Mouse (Mus musculus): ENCODE results near the gene Timeless.
"Not testable (repeated sequence)": the region's sequence is repeated elsewhere in the genome, so short reads cannot be mapped to it uniquely, and the experiment has no call there.

Gene Timeless

DNA sequence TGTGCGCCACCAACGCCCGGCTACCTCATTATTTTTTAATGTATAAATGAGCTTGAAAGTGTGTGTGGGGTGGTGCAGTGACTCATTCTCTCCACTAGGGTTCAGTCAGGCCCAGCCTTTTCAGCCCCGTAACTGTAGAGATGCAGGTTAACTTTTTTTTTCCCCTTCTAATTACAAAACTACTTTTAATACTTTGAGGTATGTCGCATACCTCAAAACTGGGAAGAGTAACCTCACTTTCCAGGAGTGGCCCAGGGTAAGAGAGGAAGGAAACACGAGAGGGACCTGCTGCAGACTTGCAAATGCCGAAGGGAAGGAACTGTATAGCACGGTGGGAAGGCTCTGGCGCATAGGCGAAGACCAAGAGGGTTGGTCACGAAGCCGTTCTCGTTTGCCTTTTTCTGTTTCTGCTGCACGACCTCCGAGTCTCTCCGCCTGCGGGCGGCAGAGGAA, 19.0 kb upstream of the Timeless start:
- peak in 1 of 2 experiments; percentile 26 for DNase-seq (ENCODE audit: low spot score in 2 of 2)

DNA sequence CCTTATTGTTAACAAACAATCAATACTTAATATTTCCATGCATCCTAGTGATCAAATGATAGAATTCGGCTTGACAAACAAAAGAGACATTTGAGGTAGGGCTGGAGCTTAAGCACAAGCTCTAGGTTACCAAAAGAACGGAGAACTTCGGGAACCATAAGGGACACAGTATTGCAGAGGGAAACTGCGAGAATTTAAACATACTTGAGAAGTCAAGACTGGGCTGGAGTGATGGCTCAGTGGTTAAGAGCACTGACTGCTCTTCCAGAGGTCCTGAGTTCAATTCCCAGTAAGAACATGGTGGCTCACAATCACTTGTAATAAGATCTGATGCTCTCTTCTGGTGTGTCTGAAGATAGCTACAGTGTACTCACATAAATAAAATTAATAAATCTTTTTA, 17.8 kb upstream of the Timeless start:
- not testable (repeated sequence) for DNase-seq (ENCODE audit: low spot score in 2 of 2)

DNA sequence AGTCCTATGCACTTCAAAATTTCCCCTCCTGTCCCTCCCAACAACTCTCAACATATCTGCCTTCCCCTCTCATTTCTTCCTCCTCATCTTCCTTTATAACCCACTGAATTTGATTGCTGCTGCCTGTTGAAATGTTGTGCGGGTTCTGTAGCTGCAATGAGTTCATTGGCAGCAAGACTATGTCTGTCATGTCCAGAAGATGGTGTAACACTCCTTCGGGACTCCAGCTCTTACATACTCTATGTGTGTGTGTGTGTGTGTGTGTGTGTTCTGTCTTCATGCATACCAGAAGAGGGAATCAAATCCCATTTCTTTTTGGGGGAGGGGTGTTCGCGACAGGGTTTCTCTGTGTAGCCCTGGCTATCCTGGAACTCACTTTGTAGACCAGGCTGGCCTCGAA, 16.9 kb upstream of the Timeless start:
- no peak for DNase-seq (ENCODE audit: low spot score in 2 of 2)

DNA sequence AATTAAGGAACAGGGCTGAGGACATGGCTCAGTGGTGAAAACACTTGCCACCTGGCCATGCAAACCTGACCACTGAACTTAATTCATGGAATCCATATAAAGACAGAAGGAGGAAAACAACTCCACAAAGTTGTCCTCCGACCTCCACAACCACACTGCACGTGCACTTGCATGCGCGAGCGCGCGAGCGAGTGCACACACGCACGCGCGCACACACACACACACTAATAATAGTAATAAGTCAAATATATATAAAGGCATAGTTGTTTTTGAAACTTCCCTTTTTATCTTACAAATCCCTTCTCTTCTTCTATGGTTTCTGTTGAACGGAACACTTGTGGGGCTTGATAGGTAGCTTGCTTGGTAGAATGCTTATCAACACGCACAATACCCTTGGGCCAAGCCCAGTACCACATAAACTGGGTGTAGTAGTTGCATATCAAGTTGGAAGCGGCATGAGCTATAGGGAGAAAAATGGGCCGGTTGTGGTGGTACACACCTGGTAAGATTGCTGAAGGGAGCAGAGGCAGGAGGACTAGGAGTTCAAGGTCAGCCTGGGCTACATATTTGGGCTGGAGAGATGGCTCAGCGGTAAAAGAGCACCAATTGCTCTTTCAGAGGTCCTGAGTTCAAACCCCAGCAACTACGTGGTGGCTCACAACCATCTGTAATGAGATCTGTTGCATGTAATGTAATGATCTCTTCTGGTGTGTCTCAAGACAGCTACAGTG, 13.3 kb upstream of the Timeless start:
- no peak for DNase-seq (ENCODE audit: low spot score in 2 of 2)

DNA sequence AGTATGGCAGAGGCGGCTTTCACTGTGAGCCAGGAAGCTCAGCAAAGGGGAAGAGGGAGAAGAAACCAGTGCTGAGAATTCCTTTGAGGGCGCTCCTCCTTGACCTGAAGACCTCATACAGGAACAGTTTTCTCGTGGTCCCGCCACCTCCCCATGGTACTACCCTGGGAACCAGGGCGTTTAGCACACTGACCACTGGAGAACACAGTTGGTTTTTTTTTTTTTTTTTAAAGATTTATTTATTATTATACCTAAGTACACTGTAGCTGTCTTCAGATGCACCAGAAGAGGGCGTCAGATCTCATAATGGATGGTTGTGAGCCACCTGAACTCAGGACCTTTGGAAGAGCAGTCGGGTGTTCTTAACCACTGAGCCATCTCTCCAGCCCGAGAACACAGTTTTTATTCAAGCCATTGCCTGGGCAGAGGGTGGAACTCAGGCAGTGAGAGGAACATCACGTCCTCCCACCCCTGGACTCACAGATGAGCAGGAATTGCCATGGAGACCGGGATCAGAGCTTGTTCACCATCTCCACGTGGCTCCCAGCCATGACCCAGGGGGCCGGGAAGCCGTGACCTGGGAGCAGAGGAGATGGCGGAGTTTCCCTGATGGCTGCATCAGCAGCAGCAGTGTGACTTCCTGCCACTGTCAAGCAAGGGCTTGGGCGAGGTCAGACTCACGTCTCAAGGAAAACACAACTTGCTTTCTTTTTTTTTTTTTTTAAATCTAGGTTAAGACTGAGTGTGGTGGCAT, 10.2 kb upstream of the Timeless start:
- no peak for DNase-seq (ENCODE audit: low spot score in 2 of 2)

DNA sequence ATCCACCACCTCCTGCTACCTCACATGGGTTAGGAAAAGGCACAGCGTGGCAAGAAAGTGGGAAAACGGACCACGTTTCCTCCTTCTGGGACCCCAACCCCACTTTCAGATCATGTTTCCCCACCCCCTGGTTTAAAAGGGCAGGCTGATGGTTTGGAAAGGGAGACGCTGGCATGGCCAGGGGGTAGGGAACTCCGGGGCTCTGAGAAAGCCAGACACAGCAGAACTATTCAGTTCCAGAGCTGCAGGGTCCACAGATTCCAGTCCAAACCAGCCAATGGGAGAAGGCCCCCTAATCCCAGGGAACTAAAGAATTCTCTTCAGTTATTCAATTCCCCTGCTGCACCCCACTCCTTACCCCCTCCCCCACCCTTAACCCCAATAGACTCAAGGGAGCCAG, 6.8 kb upstream of the Timeless start:
- DNase-seq (ENCODE audit: low spot score in 2 of 2), result no peak

DNA sequence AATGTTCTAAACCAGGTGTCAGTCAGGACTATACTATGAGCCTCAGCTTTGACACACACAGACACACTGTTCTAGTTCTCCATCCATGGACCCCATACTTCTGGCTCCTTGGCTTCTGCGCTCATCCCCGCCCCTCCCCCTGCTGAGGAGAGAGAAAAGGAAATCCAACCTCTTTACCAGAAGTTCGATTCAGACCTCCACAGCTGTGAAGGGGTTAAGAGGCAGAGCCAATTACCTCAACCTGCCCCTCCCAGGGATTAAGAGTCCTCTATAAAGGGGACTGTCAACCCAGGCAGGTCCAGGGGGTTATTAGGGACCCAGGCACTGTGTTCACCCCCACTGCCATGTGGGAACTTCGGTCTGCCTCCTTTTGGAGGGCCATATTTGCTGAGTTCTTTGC, 6.3 kb upstream of the Timeless start, which contains the start of gene Mip:
TSS of gene Mip (plus strand) at position 301 of the 400 bp plus-strand sequence.
- no peak for DNase-seq (ENCODE audit: low spot score in 2 of 2)

DNA sequence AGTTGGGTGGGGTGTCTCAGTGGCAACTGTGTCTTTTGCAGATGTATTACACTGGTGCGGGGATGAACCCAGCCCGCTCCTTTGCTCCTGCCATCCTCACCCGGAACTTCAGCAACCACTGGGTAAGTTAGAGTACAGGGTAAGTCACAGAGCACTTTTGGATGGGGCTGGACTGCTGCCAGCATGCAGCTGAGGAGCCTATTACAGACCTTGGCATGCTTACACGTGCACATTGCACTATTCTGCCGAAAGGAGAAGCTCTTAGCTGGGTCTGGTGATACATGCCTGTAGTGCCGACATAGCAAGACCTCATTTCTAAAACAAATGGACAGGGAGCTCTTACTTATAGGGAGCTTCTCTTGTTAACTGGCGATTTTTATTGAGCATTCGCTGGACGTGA, 4.3 kb upstream of the Timeless start:
- no peak for DNase-seq (ENCODE audit: low spot score in 2 of 2)

DNA sequence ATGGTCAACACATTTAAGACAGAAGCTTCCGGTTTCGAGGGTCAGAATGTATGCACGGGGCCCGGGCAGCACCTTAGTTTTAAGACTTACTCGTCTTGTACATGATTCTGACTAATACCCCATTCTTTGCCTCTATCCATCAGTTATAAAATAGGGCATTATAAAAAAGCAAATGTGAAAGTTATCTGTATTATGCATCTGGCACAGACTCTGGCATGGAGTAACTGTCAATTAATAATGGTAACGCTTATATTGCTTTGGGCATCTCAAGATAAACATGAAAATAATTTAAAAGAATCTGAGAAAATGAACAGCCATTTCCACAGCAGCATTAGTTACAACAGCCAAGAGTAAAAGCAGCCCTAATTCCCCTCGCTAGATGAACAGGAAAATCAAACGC, 3.9 kb upstream of the Timeless start:
- no peak for DNase-seq (ENCODE audit: low spot score in 2 of 2)

DNA sequence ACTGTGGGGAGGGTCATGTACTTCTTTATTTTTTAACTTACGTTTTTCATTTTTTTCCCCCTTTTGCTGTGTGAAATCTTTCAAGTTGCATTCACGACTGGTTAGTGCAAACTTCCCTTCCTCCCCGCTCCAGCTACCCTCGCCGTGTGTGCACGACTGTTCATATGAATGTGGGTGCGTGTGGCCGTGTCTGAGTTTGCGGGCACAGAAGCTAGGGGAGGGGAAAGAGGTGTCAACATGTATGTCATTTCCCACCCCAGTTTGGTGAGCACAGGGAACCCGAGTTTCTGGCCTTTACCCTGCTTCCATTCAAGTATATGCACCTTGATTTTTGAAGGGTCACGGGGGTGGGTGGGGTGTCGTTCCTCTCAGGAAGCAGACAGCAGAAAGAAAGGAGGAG, 1.3 kb upstream of the Timeless start:
- no peak for DNase-seq (ENCODE audit: low spot score in 2 of 2)

DNA sequence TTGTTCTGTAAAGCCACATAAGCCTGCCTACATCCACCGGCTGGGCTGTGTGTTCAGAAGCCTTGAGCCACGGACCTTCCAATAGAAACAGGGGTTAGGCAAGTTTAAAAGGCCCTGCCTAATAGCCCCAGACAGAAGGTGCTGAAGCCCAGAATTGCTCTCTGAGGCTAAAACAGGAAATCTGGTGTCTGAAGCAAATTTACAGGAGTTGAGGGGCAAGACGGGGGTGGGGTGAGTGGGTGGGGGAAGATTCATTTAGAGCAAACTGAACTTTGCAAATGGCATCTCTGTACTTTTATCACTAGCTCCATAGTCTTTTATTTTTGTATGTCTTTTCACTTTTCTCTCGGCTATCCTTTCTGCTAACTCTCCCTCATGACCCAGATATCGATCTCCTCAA, 719 bp upstream of the Timeless start:
- DNase-seq (ENCODE audit: low spot score in 2 of 2), result no peak

DNA sequence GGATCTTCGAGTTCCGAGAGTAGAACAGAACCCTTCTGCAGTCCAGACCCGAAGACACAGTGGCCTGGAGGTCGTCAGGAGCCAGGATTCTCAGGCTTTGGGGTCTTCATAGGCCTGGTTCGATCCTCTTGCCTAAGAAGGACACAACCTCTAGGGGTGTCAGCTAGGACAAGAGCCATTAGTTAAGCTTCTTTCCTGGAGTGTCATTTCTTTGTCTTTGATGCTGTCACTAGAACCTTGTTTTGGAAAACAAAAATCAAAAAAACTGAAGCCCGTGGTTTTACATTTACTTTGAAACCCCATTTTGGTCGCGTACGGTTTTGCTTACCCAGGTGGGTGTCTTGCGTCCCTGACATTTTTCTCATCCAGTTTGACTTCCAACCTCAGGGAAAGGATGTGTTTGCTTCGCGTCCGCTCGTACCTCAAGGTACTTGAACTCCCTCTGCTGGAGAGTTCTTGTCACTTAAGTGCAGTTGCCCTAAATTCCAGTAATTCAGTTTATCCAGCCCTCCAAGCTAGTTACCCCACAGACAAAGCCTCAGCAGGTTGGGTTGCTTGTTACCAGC, 638 bp downstream of the Timeless start:
- DNase-seq (ENCODE audit: low spot score in 2 of 2), result no peak

DNA sequence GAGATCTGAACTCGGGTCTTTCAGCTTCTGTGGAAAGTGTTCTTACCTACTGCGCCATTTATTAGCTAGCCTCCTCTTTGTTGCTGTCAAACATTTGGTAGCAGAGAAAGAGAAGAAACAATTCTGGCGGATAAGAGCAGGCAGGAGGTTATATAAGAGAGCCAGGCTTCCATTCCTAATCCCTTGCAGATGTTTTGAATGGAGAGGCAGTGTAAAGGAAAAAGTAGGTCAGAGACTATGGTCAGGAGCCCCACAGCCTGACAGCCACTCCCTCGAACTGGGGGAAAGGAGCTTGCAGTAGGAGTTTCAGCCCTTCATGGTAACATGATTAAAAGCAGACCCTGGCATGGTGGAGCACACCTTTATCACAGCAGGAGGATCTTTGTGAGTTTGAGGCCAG, 4.5 kb downstream of the Timeless start:
- no peak for DNase-seq (ENCODE audit: low spot score in 2 of 2)

DNA sequence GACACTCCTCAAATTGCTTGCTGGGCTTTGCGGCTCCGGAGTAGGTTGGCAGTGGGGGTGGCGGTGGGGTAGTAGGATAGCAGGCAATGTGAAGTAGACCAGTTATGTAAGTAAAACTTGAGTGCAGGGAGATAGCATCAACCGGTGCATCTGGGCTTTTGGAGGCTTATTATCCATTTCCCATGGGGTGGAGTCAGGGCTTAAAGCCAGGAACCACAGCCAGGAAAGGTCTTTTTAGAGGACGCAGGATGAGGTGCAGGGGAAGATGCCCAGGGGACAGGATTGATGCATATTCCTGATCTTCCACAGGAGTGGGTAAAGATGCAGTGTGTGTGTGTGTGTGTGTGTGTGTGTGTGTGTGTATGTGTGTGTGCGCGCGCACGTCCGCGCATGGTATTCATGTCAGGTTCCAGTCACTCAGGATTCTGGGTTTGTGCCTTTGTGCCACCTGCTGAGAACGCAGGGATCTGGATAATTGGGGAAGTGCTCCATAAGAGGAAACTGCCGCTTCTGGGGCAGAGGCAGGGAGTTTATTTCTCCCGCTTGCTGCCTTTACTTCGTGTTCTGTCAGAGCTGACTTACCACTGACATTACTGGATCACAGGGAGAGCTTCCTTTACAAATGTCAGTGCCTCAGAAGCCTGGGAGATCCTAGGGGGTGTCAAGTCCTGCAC, 6.1 kb downstream of the Timeless start:
- no peak for DNase-seq (ENCODE audit: low spot score in 2 of 2)

DNA sequence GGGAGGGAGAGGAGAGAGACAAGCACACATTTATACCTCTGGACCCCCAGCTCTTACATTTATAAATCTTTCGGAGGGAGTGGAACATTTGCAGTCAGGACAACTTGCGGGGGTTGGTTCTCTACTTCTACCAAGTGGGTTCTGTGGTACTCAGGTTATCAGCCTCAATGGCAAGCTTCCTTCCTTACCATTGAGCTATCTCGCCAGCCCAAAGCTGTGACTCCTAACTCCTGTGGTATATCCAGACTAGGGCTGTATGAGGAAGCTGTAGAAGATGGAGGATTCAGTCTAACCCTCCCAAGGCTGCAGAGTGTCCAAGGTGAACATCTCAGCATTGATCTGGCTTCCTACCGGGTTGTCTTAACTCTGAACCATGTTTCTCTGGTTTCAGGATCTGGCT, 7.3 kb downstream of the Timeless start:
- DNase-seq (ENCODE audit: low spot score in 2 of 2), result no peak

DNA sequence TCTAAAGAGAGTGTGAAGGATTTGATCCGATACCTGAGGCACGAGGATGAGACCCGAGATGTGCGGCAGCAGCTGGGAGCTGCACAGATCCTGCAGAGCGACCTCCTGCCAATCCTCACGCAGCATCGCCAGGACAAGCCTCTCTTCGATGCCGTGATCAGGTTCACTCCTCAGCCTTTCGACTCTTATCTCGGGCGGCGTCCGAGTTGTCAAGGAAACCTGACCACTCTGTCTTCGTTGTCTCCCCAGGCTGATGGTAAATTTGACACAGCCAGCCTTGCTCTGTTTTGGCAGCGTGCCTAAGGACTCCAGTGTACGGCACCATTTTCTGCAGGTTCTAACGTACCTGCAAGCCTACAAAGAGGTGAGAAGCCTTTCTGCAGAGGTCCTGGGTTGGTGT, 8.3 kb downstream of the Timeless start:
- DNase-seq (ENCODE audit: low spot score in 2 of 2), result no peak

DNA sequence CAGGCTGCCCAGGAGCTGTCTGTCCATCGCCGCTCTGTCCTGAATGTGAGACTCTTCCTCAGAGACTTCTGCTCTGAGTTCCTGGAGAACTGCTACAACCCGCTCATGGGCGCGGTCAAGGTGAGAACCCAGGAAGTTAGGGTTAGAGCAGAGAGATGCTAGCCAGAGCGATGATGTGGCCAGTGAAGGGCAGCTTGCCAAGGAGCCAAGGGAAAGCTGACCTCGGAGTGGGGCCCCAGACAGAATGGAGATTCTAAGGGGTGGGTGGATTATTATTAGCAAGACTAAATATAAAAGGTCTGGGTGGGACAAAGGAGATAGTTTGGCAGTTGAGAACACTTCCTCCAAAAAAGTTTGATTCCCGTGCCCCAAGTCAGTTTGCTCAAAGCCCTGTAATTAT, 11.4 kb downstream of the Timeless start:
- no peak for DNase-seq (ENCODE audit: low spot score in 2 of 2)

DNA sequence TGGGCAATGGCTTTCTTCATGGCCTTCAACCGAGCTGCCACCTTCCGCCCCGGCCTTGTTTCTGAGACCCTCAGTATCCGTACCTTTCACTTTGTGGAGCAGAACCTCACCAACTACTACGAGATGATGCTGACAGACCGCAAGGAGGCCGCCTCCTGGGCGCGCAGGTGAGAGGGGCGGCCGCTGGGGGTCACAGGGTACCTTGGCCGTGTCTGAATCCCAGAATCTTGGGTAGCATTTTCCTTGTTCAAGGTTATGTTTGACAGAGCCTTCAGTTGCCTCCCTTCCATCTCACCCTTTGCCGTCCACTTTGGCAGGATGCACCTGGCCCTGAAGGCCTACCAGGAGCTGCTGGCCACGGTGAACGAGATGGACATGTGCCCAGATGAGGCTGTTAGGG, 12.3 kb downstream of the Timeless start:
- DNase-seq (ENCODE audit: low spot score in 2 of 2), result no peak

DNA sequence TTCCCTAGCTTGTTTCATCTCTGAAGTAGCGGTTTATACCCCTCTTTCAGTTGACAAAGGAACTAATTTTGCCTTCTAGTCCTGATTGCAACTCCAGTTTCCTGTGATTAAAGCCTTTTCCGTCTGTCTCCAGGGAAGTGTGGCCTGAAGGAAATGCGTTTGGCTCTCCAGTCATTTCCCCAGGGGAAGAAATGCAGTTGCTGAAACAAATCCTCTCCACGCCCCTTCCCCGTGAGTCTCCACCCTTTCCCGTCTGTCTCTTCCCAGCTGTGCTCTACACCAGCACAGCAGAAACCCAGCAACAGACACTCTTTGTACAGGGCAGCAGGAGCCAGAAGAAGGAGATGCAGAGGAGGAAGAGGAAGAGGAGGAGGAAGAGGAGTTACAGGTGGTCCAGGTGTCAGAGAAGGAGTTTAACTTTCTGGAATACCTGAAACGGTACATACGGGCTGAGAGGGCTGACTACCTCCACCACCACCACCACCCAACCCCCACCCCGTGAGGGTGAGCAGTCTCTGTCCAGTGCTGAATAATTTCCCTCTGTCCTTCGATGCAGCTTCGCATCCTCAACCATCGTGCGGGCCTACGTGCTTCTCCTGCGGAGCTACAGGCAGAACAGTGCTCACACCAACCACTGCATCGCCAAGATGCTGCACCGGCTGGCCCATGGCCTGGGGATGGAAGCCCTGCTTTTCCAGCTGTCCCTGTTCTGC, 15.3 kb downstream of the Timeless start:
- DNase-seq (ENCODE audit: low spot score in 2 of 2), result no peak

DNA sequence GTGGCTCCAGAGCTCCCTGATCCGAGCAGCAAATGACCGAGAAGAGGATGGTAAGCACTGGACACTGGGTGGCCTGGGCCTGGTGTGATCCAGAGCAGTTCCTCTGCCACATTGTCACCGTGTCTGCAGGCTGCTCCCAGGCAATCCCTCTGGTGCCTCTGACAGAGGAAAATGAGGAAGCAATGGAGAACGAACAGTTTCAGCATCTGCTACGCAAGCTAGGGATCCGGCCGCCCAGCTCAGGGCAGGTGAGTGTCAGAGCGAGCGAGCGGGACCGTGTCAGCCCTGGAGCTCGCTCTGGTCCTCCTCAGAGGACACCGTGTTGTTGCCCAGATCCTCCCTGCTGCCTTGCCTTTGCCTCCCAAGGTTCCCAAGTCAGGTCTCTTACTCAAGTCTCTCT, 18.7 kb downstream of the Timeless start:
- DNase-seq (ENCODE audit: low spot score in 2 of 2), result no peak

DNA sequence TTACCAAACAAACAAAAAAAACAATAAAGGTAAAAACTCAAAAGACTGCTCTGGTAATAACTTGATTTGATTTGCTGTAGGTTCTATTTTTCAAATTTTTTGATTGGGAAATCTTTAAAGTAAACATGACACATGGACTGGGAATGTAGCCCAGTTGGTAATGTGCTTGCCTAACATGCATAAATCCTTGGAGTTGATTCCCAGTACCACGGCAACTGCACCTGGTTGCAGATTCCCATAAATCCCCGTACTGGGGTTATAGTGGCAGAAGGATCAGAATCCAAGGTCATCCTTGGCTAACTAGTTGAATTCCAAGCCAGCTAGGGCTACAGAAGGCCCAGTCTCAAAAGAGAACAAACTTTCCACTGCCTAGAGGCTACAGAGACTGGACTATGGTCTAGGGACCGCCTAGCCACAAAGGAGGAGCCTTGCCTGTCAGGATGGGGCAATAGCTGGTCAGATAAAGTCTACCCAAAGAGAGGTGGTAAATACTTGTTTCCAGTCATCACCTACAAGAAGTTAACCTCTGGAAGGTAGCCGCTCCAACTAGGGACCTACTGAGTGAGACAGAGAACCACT, 21.9 kb downstream of the Timeless start, which contains the start of gene Apon:
TSS of gene Apon (plus strand) at position 420 of the 579 bp plus-strand sequence.
- DNase-seq (ENCODE audit: low spot score in 2 of 2), result no peak
